Mouse (Mus musculus) liver, embryonic 12.5 days (tissue): ENCODE measurements at regions not wholly inside any gene's neighbourhood (a gene's known extent, or its start where the extent isn't known, plus 50 kb on each side); places are given as distances from the start of the nearest gene placed in this dataset.

Experiments
- ATAC-seq: fragments of 200-750 bp; cut with Nextera tagmentation; 2 replicates; pipeline ENCODE4 v1.8.0; 2017; ENCODE audit warnings: moderate number of reproducible peaks, mild to moderate bottlenecking, moderate library complexity
- H3K27ac ChIP-seq: fragments of 300-500 bp; sonication (generic); 2 replicates; pipeline ENCODE4 v1.5.1; 2016; ENCODE audit warnings: mild to moderate bottlenecking
- H3K27me3 ChIP-seq: fragments of 300-500 bp; sonication (generic); replicated peaks from 2 replicates; pipeline ENCODE4 v1.6.1; 2016; ENCODE audit warnings: mild to moderate bottlenecking, moderate library complexity
- H3K36me3 ChIP-seq: fragments of 300-500 bp; sonication (generic); 2 replicates; pipeline ENCODE4 v1.6.1; 2016; ENCODE audit warnings: mild to moderate bottlenecking, moderate library complexity
- H3K4me1 ChIP-seq: fragments of 300-500 bp; sonication (generic); 2 replicates; pipeline ENCODE4 v1.6.1; 2016
- H3K4me2 ChIP-seq: fragments of 300-500 bp; sonication (generic); 2 replicates; pipeline ENCODE4 v1.6.1; 2016; ENCODE audit warnings: mild to moderate bottlenecking, moderate library complexity
- H3K4me3 ChIP-seq: fragments of 300-500 bp; sonication (generic); 2 replicates; pipeline ENCODE4 v1.5.1; 2016; ENCODE audit warnings: mild to moderate bottlenecking, moderate library complexity
- H3K9ac ChIP-seq: fragments of 300-500 bp; sonication (generic); 2 replicates; pipeline ENCODE4 v1.6.1; 2016; ENCODE audit warnings: mild to moderate bottlenecking, moderate library complexity
- H3K9me3 ChIP-seq: fragments of 300-500 bp; sonication (generic); replicated peaks from 2 replicates; pipeline ENCODE4 v1.6.1; 2016; ENCODE audit warnings: mild to moderate bottlenecking, moderate library complexity
- WGBS: fragments of 180-500 bp; shearing (Covaris S2); methylation state at CpG from one replicate; pipeline ENCODE4 v1.1.7; 2016; ENCODE audit not compliant: insufficient replicate concordance; 5-methylcytosine and 5-hydroxymethylcytosine counted together

DNA sequence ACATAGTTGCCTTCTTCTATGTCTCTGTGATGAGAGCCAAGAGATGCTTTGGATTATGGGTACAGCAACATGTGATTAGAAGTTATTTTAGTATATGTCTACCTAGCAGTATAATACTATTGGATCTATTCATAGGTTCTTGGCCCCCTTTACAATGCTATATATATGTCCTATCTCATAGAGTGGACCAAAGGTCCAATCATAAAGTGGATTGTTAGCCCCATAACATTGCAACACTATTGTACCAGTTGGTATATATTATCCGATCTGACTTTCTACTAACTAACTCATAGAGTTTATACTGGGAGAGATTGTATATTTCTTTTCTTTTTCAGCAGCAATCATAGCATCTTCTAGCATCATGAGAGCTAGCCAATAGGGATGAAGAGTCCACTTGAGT is 491.7 kb upstream of the Zeb2 start:
- Histone ChIP-seq H3K9ac (no peak overlapping the region), H3K36me3 (no peaks in the 10 kb centered on the region), H3K4me2 (no peak overlapping the region), H3K9me3 (no peaks in the 10 kb centered on the region), H3K4me3 (no peak overlapping the region), H3K27me3 (no peaks in the 10 kb centered on the region), H3K4me1 (no peaks in the 10 kb centered on the region), H3K27ac (no peak overlapping the region)
- no peak for ATAC-seq
- 82% methylated on average over 1 of the region's 1 CpGs for WGBS

DNA sequence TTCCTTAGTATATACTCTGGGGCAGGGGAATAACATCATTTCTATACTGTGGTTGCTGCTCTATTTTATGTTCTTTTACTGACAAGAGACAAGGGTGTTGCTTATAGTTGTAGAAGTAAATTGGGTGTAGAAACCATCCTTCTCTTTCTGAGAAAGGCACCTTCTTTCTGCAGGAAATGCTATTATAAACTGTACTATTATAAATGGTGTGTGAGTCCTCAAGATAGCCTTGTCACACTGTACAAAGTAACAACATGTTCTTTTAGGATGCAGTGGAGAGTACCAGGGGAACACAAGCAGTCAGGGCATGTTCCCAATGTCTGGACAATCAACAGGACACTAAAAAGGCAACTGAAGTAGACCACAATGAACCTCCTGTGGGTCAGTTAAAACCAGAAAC is 490.2 kb upstream of the Zeb2 start:
- Histone ChIP-seq H3K27me3 (no peaks in the 10 kb centered on the region), H3K9ac (no peak overlapping the region), H3K4me2 (no peak overlapping the region), H3K9me3 (no peaks in the 10 kb centered on the region), H3K4me3 (no peak overlapping the region), H3K4me1 (no peaks in the 10 kb centered on the region), H3K36me3 (no peaks in the 10 kb centered on the region), H3K27ac (no peak overlapping the region)
- ATAC-seq, result no peak

- 72% methylated on average over 6 of the region's 6 CpGs for WGBS
- H3K9ac ChIP-seq, result no peak overlapping the region
- H3K27me3 ChIP-seq, result no peaks in the 10 kb centered on the region
- no peak overlapping the region for H3K4me2 ChIP-seq
- H3K9me3 ChIP-seq, result no peaks in the 10 kb centered on the region
- no peaks in the 10 kb centered on the region for H3K4me1 ChIP-seq
- no peaks in the 10 kb centered on the region for H3K36me3 ChIP-seq
- H3K4me3 ChIP-seq, result no peak overlapping the region
- no peak overlapping the region for H3K27ac ChIP-seq
- ATAC-seq, result no peak
Observed at GRCm38 (mm10) chr2:45601332-45601900, 484.2 kb upstream of the Zeb2 start.

GRCm38 (mm10) chr2:45593765-45594164 is 476.6 kb upstream of the Zeb2 start:
- H3K27me3 ChIP-seq, result no peaks in the 10 kb centered on the region
- 70% methylated on average over 4 of the region's 4 CpGs for WGBS
- no peaks in the 10 kb centered on the region for H3K4me1 ChIP-seq
- H3K9me3 ChIP-seq, result no peaks in the 10 kb centered on the region
- ATAC-seq, result no peak
- H3K4me2 ChIP-seq, result no peak overlapping the region
- no peak overlapping the region for H3K9ac ChIP-seq
- no peak overlapping the region for H3K4me3 ChIP-seq
- no peaks in the 10 kb centered on the region for H3K36me3 ChIP-seq
- H3K27ac ChIP-seq, result no peak overlapping the region

- no peaks in the 10 kb centered on the region for H3K36me3 ChIP-seq
- H3K27me3 ChIP-seq, result no peaks in the 10 kb centered on the region
- H3K4me3 ChIP-seq, result no peak overlapping the region
- H3K9me3 ChIP-seq, result no peaks in the 10 kb centered on the region
- H3K4me2 ChIP-seq, result no peak overlapping the region
- no peak overlapping the region for H3K9ac ChIP-seq
- 71% methylated on average over 1 of the region's 1 CpGs for WGBS
- no peak overlapping the region for H3K27ac ChIP-seq
- no peak for ATAC-seq
- H3K4me1 ChIP-seq, result no peaks in the 10 kb centered on the region
Observed at GRCm38 (mm10) chr2:45590980-45591379, 473.8 kb upstream of the Zeb2 start.

DNA sequence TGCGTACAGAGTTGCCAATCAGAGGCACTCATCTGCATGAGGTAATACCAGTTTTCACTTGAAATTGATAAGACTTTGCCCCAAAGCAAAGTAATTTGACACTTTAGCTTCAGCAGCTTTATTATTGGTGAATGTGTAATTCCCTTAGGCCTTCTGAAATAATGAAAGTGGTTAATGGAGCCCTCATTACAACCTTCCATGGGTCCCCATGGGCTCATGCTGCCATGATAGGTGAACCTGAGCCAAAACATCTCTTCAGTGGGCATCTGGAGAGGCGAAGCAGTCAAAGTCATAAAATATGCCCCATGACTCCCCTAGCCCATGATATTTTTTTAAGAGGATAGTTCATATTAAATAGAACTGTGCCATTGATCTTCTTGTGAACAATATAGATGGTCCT is 471.1 kb upstream of the Zeb2 start:
- H3K4me1 ChIP-seq, result no peaks in the 10 kb centered on the region
- no peak overlapping the region for H3K27ac ChIP-seq
- WGBS, result 69% methylated on average over 2 of the region's 2 CpGs
- no peak overlapping the region for H3K4me2 ChIP-seq
- ATAC-seq, result no peak
- no peaks in the 10 kb centered on the region for H3K27me3 ChIP-seq
- no peak overlapping the region for H3K4me3 ChIP-seq
- H3K9ac ChIP-seq, result no peak overlapping the region
- H3K9me3 ChIP-seq, result no peaks in the 10 kb centered on the region
- no peaks in the 10 kb centered on the region for H3K36me3 ChIP-seq

DNA sequence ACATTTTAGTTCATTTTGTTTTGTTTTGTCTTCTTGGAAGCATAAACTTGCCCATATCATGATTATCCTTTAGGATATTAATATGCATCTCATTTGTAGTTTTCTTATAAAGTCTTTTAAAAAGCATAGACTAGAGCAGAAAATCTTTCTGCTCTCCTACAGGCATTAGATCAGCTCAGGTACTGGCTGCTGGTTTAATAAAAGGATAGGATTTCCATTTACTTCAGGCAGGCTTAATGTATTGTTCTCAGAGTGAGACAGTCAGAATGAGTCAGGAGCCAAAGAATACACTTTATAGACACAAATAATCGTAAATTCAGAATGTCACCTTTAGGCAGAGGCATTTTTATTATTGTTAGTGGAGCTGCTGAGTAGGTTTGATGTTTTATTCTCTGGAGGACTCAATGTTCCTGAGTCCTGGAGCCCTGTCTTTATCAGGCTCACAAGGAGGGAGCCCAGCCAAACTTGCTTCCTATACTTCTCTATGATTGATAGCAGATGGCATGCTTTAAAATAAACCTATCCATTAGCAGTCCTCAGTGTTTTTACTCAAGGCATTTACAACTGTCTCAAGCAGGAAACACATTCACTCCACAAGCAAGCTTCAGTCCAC is 469.5 kb upstream of the Zeb2 start:
- no peaks in the 10 kb centered on the region for H3K9me3 ChIP-seq
- WGBS, result 58% methylated on average over 1 of the region's 1 CpGs
- no peak for ATAC-seq

GRCm38 (mm10) chr2:45581549-45581925 is 464.3 kb upstream of the Zeb2 start:
- Histone ChIP-seq H3K9me3 (no peaks in the 10 kb centered on the region), H3K4me1 (no peaks in the 10 kb centered on the region), H3K4me2 (no peak overlapping the region), H3K9ac (no peak overlapping the region), H3K36me3 (no peaks in the 10 kb centered on the region), H3K27ac (no peak overlapping the region), H3K27me3 (no peaks in the 10 kb centered on the region), H3K4me3 (no peak overlapping the region)
- no peak for ATAC-seq
- WGBS, result 63% methylated on average over 4 of the region's 4 CpGs

More for the DNA sequence above, 469.5 kb upstream of the Zeb2 start:
- Histone ChIP-seq H3K9ac (no peak overlapping the region), H3K4me1 (no peaks in the 10 kb centered on the region), H3K4me2 (no peak overlapping the region), H3K27ac (no peak overlapping the region), H3K27me3 (no peaks in the 10 kb centered on the region), H3K36me3 (no peaks in the 10 kb centered on the region), H3K4me3 (no peak overlapping the region)

DNA sequence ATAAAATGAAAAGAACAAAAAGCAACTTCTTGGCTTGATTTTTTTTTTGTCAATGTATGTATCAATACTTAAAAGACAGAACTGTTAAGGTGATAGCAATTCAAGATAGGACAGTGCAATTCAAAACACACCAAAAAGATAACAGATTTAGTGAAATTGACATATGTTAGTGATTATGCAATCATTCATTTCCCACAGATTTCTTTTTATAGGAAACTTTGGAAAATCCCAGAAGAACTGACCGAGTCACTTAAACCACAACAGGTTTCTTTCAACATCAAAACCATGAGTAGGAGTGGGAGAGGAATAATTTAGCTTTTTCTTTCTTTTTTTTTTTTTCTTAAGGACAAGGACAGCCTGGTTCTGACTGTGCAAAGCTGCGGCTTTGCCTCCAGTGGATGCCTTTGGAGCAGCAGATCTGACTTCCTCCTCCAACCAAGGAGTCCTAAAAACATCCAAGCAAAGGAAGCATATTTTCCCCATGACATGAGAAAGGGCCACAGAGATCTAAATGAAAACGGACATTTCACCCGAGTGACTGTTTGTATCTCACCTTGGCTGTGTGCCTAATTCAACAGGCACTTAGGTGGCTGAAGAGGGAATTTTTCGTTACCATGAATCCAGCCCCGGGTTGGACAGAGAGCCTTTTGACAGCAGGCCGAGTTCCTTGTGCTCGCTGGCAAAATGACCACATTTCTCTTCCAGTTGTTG is 463.8 kb upstream of the Zeb2 start:
- H3K27me3 ChIP-seq, result no peaks in the 10 kb centered on the region
- WGBS, result 64% methylated on average over 8 of the region's 8 CpGs
- no peaks in the 10 kb centered on the region for H3K4me1 ChIP-seq
- H3K9me3 ChIP-seq, result no peaks in the 10 kb centered on the region
- H3K9ac ChIP-seq, result no peak overlapping the region
- H3K4me2 ChIP-seq, result no peak overlapping the region
- H3K27ac ChIP-seq, result no peak overlapping the region
- H3K4me3 ChIP-seq, result no peak overlapping the region
- no peaks in the 10 kb centered on the region for H3K36me3 ChIP-seq
- ATAC-seq, result no peak

GRCm38 (mm10) chr2:45572906-45573305 is 455.7 kb upstream of the Zeb2 start:
- Histone ChIP-seq H3K9ac (no peak overlapping the region), H3K4me1 (no peaks in the 10 kb centered on the region), H3K36me3 (no peaks in the 10 kb centered on the region), H3K27ac (no peak overlapping the region), H3K4me2 (no peak overlapping the region), H3K27me3 (no peaks in the 10 kb centered on the region), H3K9me3 (no peaks in the 10 kb centered on the region), H3K4me3 (no peak overlapping the region)
- no peak for ATAC-seq
- WGBS, result 53% methylated on average over 3 of the region's 3 CpGs

- H3K4me3 ChIP-seq, result no peak overlapping the region
- H3K4me2 ChIP-seq, result no peak overlapping the region
- H3K9ac ChIP-seq, result no peak overlapping the region
- no peak overlapping the region for H3K27ac ChIP-seq
- no peaks in the 10 kb centered on the region for H3K4me1 ChIP-seq
- H3K9me3 ChIP-seq, result no peaks in the 10 kb centered on the region
- no peaks in the 10 kb centered on the region for H3K27me3 ChIP-seq
- WGBS, result 69% methylated on average over 4 of the region's 4 CpGs
- no peaks in the 10 kb centered on the region for H3K36me3 ChIP-seq
- ATAC-seq, result no peak
Observed at GRCm38 (mm10) chr2:45554707-45555106, 437.5 kb upstream of the Zeb2 start.

DNA sequence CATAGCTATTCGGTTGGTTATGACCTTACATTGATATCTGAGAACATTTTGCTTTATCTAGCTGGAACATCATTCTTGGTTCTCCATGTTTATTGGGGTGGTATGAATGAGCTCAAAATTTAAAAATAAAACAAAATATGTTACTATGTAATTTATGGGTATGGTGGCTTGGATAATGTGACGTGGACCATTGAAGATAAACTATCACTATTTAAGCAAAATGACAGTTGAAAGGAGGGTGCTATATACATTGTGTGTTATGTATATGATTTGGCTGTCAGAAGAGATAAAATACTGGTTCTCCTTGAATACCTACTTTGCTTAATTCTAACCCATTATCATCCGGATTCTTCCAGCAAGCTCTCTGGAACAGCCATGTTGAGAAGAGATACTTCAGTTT is 424.2 kb upstream of the Zeb2 start:
- 65% methylated on average over 3 of the region's 3 CpGs for WGBS
- no peak overlapping the region for H3K4me3 ChIP-seq
- no peaks in the 10 kb centered on the region for H3K27me3 ChIP-seq
- no peak for ATAC-seq
- no peaks in the 10 kb centered on the region for H3K4me1 ChIP-seq
- H3K4me2 ChIP-seq, result no peak overlapping the region
- H3K9ac ChIP-seq, result no peak overlapping the region
- no peaks in the 10 kb centered on the region for H3K9me3 ChIP-seq
- H3K36me3 ChIP-seq, result no peaks in the 10 kb centered on the region
- H3K27ac ChIP-seq, result no peak overlapping the region

DNA sequence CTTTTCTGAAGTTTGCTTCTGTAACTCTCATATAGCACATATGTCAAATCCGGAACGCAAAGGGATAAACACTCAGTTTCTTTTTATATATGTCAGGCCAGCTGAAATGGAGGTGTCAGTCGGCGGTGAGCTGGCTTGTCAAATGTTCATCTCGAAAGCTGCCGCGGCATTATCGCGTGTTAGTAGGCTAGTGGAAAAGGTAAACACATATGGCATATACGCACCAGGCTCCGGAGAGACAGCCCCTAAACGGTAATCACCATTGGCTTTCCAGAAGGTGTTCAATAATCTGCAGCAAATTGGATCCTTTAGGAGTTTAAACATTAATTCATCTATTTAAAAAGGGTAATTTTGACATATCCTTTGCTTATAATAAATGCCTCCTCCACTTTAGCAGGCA is 421.8 kb upstream of the Zeb2 start:
- 90% methylated on average over 12 of the region's 12 CpGs for WGBS
- no peaks in the 10 kb centered on the region for H3K4me1 ChIP-seq

More for the DNA sequence above, 421.8 kb upstream of the Zeb2 start:
- H3K27ac ChIP-seq, result no peak overlapping the region
- no peak overlapping the region for H3K4me2 ChIP-seq
- H3K36me3 ChIP-seq, result no peaks in the 10 kb centered on the region
- H3K9me3 ChIP-seq, result no peaks in the 10 kb centered on the region
- no peak overlapping the region for H3K4me3 ChIP-seq
- no peaks in the 10 kb centered on the region for H3K27me3 ChIP-seq
- no peak for ATAC-seq
- H3K9ac ChIP-seq, result no peak overlapping the region
